Mouse (Mus musculus) small intestine, adult 2 months (tissue): ENCODE results near the gene Ccl27a. TPM values are rescaled to one million over a fixed set of nuclear protein-coding genes. Genes with fewer than 3 reads are reported as not detected.
"Not testable (repeated sequence)": the region's sequence is repeated elsewhere in the genome, so short reads cannot be mapped to it uniquely, and the experiment has no call there.

Source experiments
- H3K27ac ChIP-seq: fragments of 200-500 bp; 2 replicates; pipeline ENCODE4 v1.5.1; 2012; ENCODE audit warnings: low read depth, low read length, control low read depth, inconsistent platforms; ENCODE audit not compliant: insufficient read depth
- H3K27me3 ChIP-seq: fragments of 200-500 bp; 2 replicates; pipeline ENCODE4 v1.6.1; 2012; ENCODE audit warnings: mild to moderate bottlenecking, moderate library complexity, low read length, inconsistent platforms; ENCODE audit not compliant: control insufficient read depth, insufficient read depth
- H3K36me3 ChIP-seq: fragments of 200-500 bp; 2 replicates; pipeline ENCODE4 v1.6.1; 2012; ENCODE audit warnings: mild to moderate bottlenecking, low read length, control low read depth, inconsistent platforms; ENCODE audit not compliant: control insufficient read depth, insufficient read depth
- H3K4me1 ChIP-seq: fragments of 200-500 bp; 2 replicates; pipeline ENCODE4 v1.6.1; 2012; ENCODE audit warnings: low read length, inconsistent platforms, mixed read lengths; ENCODE audit not compliant: control insufficient read depth, insufficient read depth, insufficient read length
- H3K4me3 ChIP-seq: fragments of 200-500 bp; 2 replicates; pipeline ENCODE4 v1.5.1; 2012; ENCODE audit warnings: low read depth, mild to moderate bottlenecking, control low read depth, inconsistent platforms, low read length, moderate library complexity
- WGBS: fragments of 180-500 bp; shearing (Covaris S2); methylation state at CpG from one replicate; pipeline ENCODE4 v1.1.7; 2018; 5-methylcytosine and 5-hydroxymethylcytosine counted together
- polyA plus RNA-seq: library from polyadenylated mRNA; depleted of rRNA; stranded (reverse); fragments of >200 nt; gene quantifications from 2 replicates; pipeline ENCODE4 v1.2.3, GENCODE M21; 2012; rRNA removed

Gene Ccl27a
- 11.7 and 14.6 TPM in 2 replicates for polyA plus RNA-seq

DNA sequence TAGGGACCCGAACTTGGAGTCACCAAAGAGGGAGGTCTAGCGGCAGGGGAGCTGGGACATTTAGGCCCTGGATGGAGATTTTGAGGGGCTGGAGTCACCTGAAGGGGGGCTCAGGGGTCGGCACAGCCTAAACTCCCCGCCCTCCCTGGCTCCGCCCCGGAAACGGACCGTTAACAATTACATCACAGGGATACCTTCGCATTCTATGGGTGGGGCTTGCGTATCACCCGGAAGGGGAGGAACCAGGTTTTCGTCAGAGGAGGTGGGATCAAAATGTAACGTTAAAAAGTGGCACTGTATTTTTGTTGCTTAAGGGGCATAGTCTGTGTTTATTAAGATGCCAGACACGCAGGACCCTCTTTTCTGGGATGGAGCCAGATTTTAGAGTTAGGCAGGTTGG lies at the start of gene Ccl27a:
Gene Ccl27a, minus strand, starts transcription at position 246 of the 400 bp plus-strand sequence.
- WGBS = 2% methylated on average over 12 of the region's 14 CpGs
- Histone ChIP-seq H3K27ac (peak within 1 kb of the TSS; percentile 80), H3K4me3 (peak within 1 kb of the TSS; percentile 71)
- H3K4me1 ChIP-seq, H3K27me3 ChIP-seq, H3K36me3 ChIP-seq: not testable (repeated sequence)

GRCm38 (mm10) chr4:41783197-41783596 lies 9.2 kb upstream of the Ccl27a start:
- not testable (repeated sequence) for H3K27ac ChIP-seq, H3K4me3 ChIP-seq, H3K27me3 ChIP-seq, H3K36me3 ChIP-seq, H3K4me1 ChIP-seq
- WGBS = 45% methylated on average over 3 of the region's 3 CpGs

- H3K36me3 ChIP-seq, H3K27ac ChIP-seq, H3K27me3 ChIP-seq, H3K4me1 ChIP-seq, H3K4me3 ChIP-seq: not testable (repeated sequence)
- 55% methylated on average over 4 of the region's 4 CpGs for WGBS
Measured at GRCm38 (mm10) chr4:41782711-41783110, 8.7 kb upstream of the Ccl27a start.

DNA sequence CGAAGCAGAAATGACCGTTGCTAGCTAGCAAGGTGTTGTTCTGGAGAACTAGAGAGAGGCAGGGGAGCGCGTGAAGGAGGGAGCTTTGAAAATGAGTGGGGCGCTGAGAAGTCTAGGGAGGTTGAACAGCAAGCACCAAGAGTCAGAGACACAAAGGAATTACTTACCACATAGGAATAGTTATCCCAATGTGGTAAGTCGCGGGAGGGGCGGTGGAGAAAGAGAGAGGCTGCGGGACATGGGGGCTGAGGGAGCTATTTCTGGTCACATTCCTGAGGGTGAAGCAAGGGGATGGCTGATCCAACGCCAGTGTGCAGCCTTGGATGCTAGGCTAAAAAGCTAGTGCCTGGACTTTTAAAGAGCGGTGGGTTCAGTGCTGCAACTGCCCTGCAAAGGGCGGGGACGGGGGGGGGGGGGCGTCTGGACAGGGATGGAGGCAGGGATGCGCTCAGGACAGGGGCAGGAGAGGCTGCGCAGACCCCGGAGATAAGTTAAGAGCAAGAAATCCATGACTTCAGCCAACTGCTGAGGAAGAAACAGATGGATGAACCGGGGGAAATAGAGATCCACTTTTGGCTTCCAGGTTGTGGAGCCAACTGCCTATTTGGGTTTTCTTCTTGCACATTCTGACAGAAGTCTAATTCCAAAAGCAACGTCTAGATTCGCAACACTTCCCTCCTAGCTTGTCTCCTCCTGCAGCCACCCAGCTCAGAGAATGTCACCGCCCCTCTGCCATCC lies 7.9 kb upstream of the Ccl27a start:
- not testable (repeated sequence) for H3K27me3 ChIP-seq, H3K36me3 ChIP-seq, H3K4me1 ChIP-seq, H3K4me3 ChIP-seq, H3K27ac ChIP-seq
- 29% methylated on average over 18 of the region's 21 CpGs for WGBS

- not testable (repeated sequence) for H3K4me3 ChIP-seq, H3K27ac ChIP-seq, H3K27me3 ChIP-seq, H3K4me1 ChIP-seq, H3K36me3 ChIP-seq
- 43% methylated on average over 9 of the region's 9 CpGs for WGBS
Measured at GRCm38 (mm10) chr4:41781271-41781670, 7.2 kb upstream of the Ccl27a start.

DNA sequence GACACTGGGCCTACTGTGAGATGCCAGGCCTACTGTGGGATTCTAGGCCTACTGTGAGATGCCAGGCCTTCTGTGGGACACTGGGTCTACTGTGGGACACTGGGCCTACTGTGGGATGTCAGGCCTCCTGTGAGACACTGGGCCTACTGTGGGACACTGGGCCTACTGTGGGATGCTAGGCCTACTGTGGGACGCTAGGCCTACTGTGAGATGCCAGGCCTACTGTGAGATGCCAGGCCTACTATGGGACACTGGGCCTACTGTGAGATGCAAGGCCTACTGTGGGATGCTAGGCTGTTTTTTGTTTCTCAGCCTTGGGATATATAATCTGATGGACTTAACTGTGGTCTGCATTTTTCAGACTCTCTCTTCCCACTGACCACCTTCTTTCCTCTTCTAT lies 1.8 kb upstream of the Ccl27a start:
- 93% methylated on average over 1 of the region's 1 CpGs for WGBS
- not testable (repeated sequence) for H3K27ac ChIP-seq, H3K36me3 ChIP-seq, H3K4me1 ChIP-seq, H3K27me3 ChIP-seq, H3K4me3 ChIP-seq

DNA sequence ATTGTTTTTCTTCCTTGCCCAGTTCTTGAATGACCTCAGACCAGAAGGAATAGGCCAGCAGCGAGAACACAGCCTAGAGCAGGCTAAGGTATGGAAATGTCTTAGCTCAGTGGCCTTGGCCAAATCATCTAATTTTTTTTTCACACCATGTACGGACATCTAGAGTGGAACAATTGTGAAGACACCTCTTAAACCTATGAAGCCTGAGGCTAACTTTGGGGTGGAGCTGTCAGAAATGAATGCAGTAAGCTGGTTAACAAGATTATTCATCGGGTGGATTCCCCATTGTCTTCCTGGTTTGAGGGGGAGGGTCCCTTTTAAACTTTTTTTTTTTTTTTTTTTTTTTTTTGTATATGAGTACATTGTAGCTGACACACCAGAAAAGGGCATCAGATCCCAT lies 459 bp upstream of the Ccl27a start:
- not testable (repeated sequence) for H3K27ac ChIP-seq, H3K27me3 ChIP-seq, H3K4me3 ChIP-seq, H3K36me3 ChIP-seq, H3K4me1 ChIP-seq
- 73% methylated on average over 3 of the region's 3 CpGs for WGBS

- under 1% methylated on average over 22 of the region's 25 CpGs for WGBS
- peak overlapping the region; percentile 71 for H3K4me3 ChIP-seq
- H3K36me3 ChIP-seq, H3K4me1 ChIP-seq, H3K27me3 ChIP-seq: not testable (repeated sequence)
- peak overlapping the region; percentile 80 for H3K27ac ChIP-seq
Measured at GRCm38 (mm10) chr4:41773502-41773901, 545 bp downstream of the Ccl27a start.

GRCm38 (mm10) chr4:41772946-41773345 lies 1.1 kb downstream of the Ccl27a start:
- H3K4me3 ChIP-seq = peak overlapping the region; percentile 44
- 8% methylated on average over 8 of the region's 16 CpGs for WGBS
- not testable (repeated sequence) for H3K27me3 ChIP-seq, H3K36me3 ChIP-seq, H3K4me1 ChIP-seq, H3K27ac ChIP-seq

- H3K4me3 ChIP-seq, H3K36me3 ChIP-seq, H3K4me1 ChIP-seq, H3K27ac ChIP-seq, H3K27me3 ChIP-seq: not testable (repeated sequence)
- 36% methylated on average over 10 of the region's 10 CpGs for WGBS
Measured at GRCm38 (mm10) chr4:41767301-41767700, 6.7 kb downstream of the Ccl27a start.

DNA sequence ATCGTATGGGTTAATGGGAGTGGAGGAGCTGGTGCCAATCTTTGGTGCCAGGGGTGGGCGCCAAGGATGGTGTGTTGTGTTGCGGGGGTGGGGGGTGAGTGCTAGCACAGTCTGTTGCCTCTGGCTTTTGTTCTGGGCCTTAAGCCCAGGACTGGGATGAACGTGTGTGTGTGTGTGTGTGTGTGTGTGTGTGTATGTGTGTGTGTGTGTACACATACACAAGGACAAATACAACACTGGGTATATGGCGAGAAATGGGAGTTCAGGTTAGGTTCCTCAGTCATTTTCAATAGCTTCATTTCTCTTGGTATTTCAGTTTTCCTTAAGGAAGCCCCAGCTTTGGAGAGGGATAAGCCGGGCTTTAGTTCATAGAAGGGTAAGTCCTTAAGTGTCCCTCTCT lies 10.9 kb downstream of the Ccl27a start:
- not testable (repeated sequence) for H3K27ac ChIP-seq, H3K4me1 ChIP-seq, H3K4me3 ChIP-seq, H3K27me3 ChIP-seq, H3K36me3 ChIP-seq
- 76% methylated on average over 5 of the region's 6 CpGs for WGBS

DNA sequence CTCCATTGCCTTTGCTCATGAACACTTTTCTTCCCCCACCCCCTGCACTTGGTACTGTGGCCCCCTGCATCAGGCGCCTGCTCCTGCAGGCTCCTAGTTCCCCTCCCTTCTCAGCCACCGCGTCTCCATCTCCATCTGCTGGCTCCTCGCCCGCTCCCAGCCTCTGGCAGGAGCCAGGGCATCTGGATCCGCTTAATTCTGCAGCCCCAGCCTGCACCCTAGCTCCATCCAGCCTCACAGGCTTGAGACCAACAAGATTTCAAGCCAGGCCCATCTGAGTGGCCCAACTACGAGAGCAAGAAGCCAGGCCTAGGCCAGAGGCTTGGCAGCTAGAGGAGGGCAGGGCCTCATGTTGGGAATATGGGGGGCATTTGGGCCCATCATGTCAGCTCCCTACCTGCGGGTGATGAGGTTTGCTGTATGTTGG lies 11.3 kb downstream of the Ccl27a start:
- not testable (repeated sequence) for H3K4me1 ChIP-seq, H3K27ac ChIP-seq, H3K27me3 ChIP-seq, H3K36me3 ChIP-seq, H3K4me3 ChIP-seq
- 68% methylated on average over 8 of the region's 8 CpGs for WGBS
